Mouse (Mus musculus) left cerebral cortex, postnatal 25 days (tissue): ENCODE results near the gene Jpt2. TPM values are rescaled to one million over a fixed set of nuclear protein-coding genes. Genes with fewer than 3 reads are reported as not detected.

Experiments
- DNase-seq, 2 experiments: peaks; one replicate each; pipeline ENCODE4 v3.0.0; 2022; ENCODE audit warnings: low spot score in 2 of 2, mixed read lengths in 1 of 2
- intact Hi-C: fragments of 180-260 bp; cut with DNase I; formaldehyde crosslinking; loops from one replicate; pipeline ENCODE4 v1.15.1; 2025
- total RNA-seq, 2 experiments: library from RNA; stranded (reverse); gene quantifications; 2 replicates each; pipeline ENCODE4 v1.2.3; 2021

Gene Jpt2
- total RNA-seq, 2 experiments from 2014 or later, result 5.5 to 5.6 TPM

DNA sequence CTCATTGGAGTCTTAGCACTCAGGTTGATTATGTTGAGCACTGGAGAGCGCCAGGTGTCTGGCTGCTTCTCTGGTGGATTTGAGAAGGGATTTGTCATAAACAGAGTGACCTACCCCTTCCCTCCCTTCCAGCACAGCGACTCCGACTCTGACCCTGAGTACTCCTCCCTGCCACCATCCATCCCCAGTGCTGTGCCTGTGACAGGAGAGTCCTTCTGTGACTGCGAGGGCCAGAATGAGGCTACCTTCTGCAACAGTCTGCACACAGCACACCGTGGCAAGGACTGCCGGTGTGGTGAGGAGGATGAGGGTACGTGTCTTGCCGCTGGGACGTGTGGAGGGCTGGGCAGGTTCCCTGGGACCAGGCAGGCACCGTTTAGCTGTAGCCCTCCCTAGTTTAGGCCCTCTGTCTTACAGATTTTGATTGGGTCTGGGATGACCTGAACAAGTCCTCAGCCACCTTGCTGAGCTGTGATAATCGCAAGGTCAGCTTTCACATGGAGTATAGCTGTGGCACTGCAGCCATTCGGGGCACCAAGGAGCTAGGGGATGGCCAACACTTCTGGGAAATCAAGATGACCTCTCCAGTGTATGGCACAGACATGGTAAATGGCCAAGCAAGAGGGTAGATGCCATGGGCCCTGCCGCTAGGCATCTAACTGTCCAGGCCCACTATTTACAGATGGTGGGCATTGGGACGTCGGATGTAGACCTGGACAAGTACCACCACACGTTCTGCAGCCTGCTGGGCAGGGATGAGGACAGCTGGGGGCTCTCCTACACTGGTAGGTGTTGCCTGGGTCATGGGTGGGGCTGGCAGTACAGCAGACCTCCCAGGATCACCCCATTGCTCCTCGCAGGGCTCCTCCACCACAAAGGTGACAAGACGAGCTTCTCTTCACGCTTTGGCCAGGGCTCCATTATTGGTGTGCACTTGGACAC lies 70.1 kb downstream of the Jpt2 start:
- no peak for DNase-seq
- intact Hi-C loops, result no loop called here

DNA sequence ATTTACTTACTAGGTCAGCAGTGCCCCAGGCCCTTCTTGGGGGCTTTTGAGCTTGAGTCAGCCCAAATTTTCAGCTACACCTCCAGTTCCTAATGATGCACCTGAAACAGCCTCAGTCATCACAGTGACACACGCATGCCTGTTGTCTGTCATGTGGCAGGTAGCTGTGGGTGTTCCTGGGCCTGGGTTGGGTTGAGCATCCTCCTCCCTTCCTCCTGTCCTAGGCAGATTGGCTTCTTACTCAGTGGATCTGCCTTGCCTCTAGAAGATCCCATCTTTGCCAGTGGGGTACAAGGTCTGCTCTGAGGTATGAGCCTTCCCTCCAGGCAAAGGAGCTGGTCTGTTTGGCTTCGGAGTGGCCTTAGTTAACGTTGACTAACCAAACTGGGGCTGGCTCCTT lies 71.6 kb downstream of the Jpt2 start:
- no peak for DNase-seq
- intact Hi-C loops, result no loop called here

Other genes starting within 250 kb of the Jpt2 start
- not detected for gene Rnf151, start 242.6 kb downstream of the Jpt2 start, total RNA-seq
- 100 to 1,000 TPM; 300 to 313 TPM for gene Rps2, start 242.6 kb downstream of the Jpt2 start, total RNA-seq
- 100 to 1,000 TPM; 196 to 198 TPM for gene Ndufb10, start 236.2 kb downstream of the Jpt2 start, total RNA-seq
- gene Rpl3l, start 232.9 kb downstream of the Jpt2 start, total RNA-seq, result under 1 TPM in 1 of 2 experiments, not detected in 1; 0.34 TPM
- gene Msrb1, start 224.0 kb downstream of the Jpt2 start, total RNA-seq, result 10 to 100 TPM; 31.4 to 35.8 TPM
- gene Hs3st6, start 207.7 kb downstream of the Jpt2 start, total RNA-seq, result under 1 TPM; 0.48 to 0.73 TPM
- gene Meiob, start 156.4 kb downstream of the Jpt2 start, total RNA-seq, result not detected
- gene Hagh, start 120.5 kb downstream of the Jpt2 start, total RNA-seq, result 100 to 1,000 TPM; 133 to 141 TPM
- gene Fahd1, start 110.3 kb downstream of the Jpt2 start, total RNA-seq, result 10 to 100 TPM; 17.6 to 20.9 TPM
- gene Igfals, start 94.7 kb downstream of the Jpt2 start, total RNA-seq, result not detected
- gene Nubp2, start 74.3 kb downstream of the Jpt2 start, total RNA-seq, result 10 to 100 TPM; 32.7 to 33.6 TPM
- gene Spsb3, start 74.0 kb downstream of the Jpt2 start, total RNA-seq, result 10 to 100 TPM; 57.9 to 58.0 TPM
- gene Eme2, start 65.6 kb downstream of the Jpt2 start, total RNA-seq, result 10 to 100 TPM; 52.9 to 59.1 TPM
- gene Mrps34, start 65.6 kb downstream of the Jpt2 start, total RNA-seq, result 10 to 100 TPM; 64.6 to 69.9 TPM
- gene Nme3, start 64.2 kb downstream of the Jpt2 start, total RNA-seq, result 10 to 100 TPM; 47.4 to 47.5 TPM
- gene Mapk8ip3, start 23.7 kb downstream of the Jpt2 start, total RNA-seq, result 100 to 1,000 TPM; 345 to 372 TPM
- gene Cramp1l, start 55.1 kb upstream of the Jpt2 start, total RNA-seq, result 10 to 100 TPM; 25.7 to 26.6 TPM
- 10 to 100 TPM; 21.9 to 23.0 TPM for gene Ift140, start 55.4 kb upstream of the Jpt2 start, total RNA-seq
- gene Tmem204, start 122.9 kb upstream of the Jpt2 start, total RNA-seq, result 10 to 100 TPM; 10.5 to 11.8 TPM
- 10 to 100 TPM; 26.3 to 28.7 TPM for gene Telo2, start 155.3 kb upstream of the Jpt2 start, total RNA-seq
- under 1 TPM; 0.46 to 0.76 TPM for gene Ptx4, start 160.1 kb upstream of the Jpt2 start, total RNA-seq
- 10 to 100 TPM; 51.4 to 52.3 TPM for gene Clcn7, start 172.7 kb upstream of the Jpt2 start, total RNA-seq
- under 1 TPM; 0.14 TPM for gene Ccdc154, start 201.8 kb upstream of the Jpt2 start, total RNA-seq
- not detected for gene Gm38655, start 214.8 kb upstream of the Jpt2 start, total RNA-seq
- gene BC003965, start 223.9 kb upstream of the Jpt2 start, total RNA-seq, result 10 to 100 TPM; 19.9 to 21.3 TPM
- 10 to 100 TPM; 37.3 to 38.6 TPM for gene Unkl, start 227.7 kb upstream of the Jpt2 start, total RNA-seq